Mouse (Mus musculus) kidney, embryonic 15.5 days (tissue): ENCODE data around the gene Zbtb26. TPM values are rescaled to one million over a fixed set of nuclear protein-coding genes. Genes with fewer than 3 reads are reported as not detected.

Source experiments
- ATAC-seq: fragments of 200-750 bp; cut with Nextera tagmentation; replicated peaks from 2 replicates; pipeline ENCODE4 v1.8.0; 2017; ENCODE audit warnings: moderate TSS enrichment; ENCODE audit not compliant: low FRiP score
- H3K27ac ChIP-seq: fragments of 300-500 bp; sonication (generic); 2 replicates; pipeline ENCODE4 v1.5.1; 2015; ENCODE audit warnings: mild to moderate bottlenecking, inconsistent platforms
- H3K27me3 ChIP-seq: fragments of 300-500 bp; sonication (generic); 2 replicates; pipeline ENCODE4 v1.6.1; 2015; ENCODE audit warnings: inconsistent platforms
- H3K36me3 ChIP-seq: fragments of 300-500 bp; sonication (generic); 2 replicates; pipeline ENCODE4 v1.6.1; 2015; ENCODE audit warnings: inconsistent platforms
- H3K4me1 ChIP-seq: fragments of 300-500 bp; sonication (generic); 2 replicates; pipeline ENCODE4 v1.6.1; 2015; ENCODE audit warnings: inconsistent platforms
- H3K4me2 ChIP-seq: fragments of 300-500 bp; sonication (generic); 2 replicates; pipeline ENCODE4 v1.6.1; 2015; ENCODE audit warnings: moderate library complexity, mild to moderate bottlenecking, inconsistent platforms
- H3K4me3 ChIP-seq: fragments of 300-500 bp; sonication (generic); replicated peaks from 2 replicates; pipeline ENCODE4 v1.5.1; 2015; ENCODE audit warnings: mild to moderate bottlenecking, inconsistent platforms
- H3K9ac ChIP-seq: fragments of 300-500 bp; sonication (generic); 2 replicates; pipeline ENCODE4 v1.6.1; 2015; ENCODE audit warnings: mild to moderate bottlenecking, inconsistent platforms
- H3K9me3 ChIP-seq: fragments of 300-500 bp; sonication (generic); replicated peaks from 2 replicates; pipeline ENCODE4 v1.6.1; 2016; ENCODE audit warnings: inconsistent platforms
- whole genome bisulfite sequencing: fragments of 180-500 bp; shearing (Covaris S2); methylation state at CpG from one replicate; pipeline ENCODE4 v1.1.7; 2015; ENCODE audit warnings: mixed read lengths; 5-methylcytosine and 5-hydroxymethylcytosine counted together
- polyA plus RNA-seq: library from polyadenylated mRNA; unstranded; fragments of >200 nt; fragmentation: Nextera tagmentation; extraction: Ambion mirVana; gene quantifications from 2 replicates; pipeline ENCODE4 v1.2.1, GENCODE M21; 2015

Zbtb26 gene
- polyA plus RNA-seq, 1 experiment from 2014 or later = 9.1 TPM

DNA sequence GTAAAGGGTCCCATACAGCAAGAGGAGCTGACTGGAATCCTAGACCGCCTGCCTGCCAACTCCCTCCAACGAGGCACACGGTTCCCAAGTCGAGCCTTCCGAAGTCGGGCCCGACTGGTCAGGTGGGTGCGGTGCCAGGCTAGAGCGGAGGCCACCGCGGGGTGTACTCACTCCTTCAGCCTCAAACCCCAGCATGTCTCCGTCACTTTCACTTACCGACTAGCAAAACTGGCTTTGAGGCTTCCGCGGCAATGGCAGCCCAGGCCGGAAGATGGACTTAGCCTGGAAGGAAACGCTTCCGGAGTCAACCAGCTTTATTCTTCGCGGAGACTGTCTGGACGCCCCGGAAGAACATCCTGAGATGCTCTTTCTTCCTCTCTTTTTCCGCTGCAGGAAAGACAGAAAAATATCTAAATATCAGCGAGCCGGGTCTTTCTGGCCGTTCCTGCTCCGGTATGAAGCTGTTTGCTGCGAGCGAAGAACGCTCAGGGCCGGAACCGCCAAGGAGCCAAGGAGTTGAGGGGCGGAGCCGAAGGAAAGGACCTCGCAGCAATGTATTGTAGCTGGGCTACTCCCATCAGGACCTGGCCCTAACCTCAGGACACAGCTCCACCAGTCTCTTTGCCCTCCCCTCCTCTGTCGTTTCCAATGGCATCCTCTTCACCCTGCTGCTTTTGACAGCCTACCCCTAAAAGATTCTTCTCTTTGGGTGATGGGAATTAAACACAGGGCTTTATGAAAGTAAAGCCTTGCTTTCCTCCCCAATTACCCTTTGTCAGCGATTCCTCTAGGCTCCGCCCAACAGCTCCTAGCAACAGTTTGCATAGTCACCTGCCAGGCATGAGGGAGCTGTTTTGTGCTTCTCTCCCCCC lies 12.1 kb downstream of the Zbtb26 start:
- Histone ChIP-seq H3K9ac (peak overlapping the region; percentile 72), H3K27me3 (no peaks in the 10 kb centered on the region), H3K4me1 (peaks cover 9% of the 10 kb centered on the region), H3K4me2 (peak overlapping the region; percentile 71), H3K9me3 (no peaks in the 10 kb centered on the region), H3K27ac (peak overlapping the region; percentile 95), H3K36me3 (peaks cover 20% of the 10 kb centered on the region), H3K4me3 (peak overlapping the region; percentile 72)
- peak; percentile 97 for ATAC-seq
- under 1% methylated on average over 38 of the region's 38 CpGs for WGBS

DNA sequence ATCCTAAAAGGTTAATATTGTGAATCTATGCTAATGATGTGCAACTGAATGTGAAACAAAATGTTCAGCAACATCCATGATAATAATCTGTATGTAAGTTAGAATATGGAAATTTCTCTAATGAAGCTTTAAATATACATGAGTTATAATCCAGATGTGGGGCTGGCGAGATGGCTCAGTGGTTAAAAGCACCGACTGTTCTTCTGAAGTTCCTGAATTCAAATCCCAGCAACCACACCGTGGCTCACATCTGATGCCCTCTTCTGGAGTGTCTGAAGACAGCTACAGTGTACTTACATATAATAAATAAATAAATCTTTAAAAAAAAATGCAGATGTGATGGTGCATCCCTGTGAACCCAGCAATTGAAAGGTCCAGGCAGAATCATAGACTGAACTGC lies 19.3 kb downstream of the Zbtb26 start:
- no peak overlapping the region for H3K4me2 ChIP-seq
- no peak overlapping the region for H3K9ac ChIP-seq
- WGBS = 63% methylated on average over 3 of the region's 3 CpGs
- H3K9me3 ChIP-seq = no peaks in the 10 kb centered on the region
- ATAC-seq = no peak
- no peaks in the 10 kb centered on the region for H3K27me3 ChIP-seq
- no peak overlapping the region for H3K4me3 ChIP-seq
- H3K4me1 ChIP-seq = 0 out of 2 replicates have a peak, but pooled peaks cover 2% of the 10 kb centered on the region
- peaks cover 10% of the 10 kb centered on the region for H3K36me3 ChIP-seq
- H3K27ac ChIP-seq = no peak overlapping the region

DNA sequence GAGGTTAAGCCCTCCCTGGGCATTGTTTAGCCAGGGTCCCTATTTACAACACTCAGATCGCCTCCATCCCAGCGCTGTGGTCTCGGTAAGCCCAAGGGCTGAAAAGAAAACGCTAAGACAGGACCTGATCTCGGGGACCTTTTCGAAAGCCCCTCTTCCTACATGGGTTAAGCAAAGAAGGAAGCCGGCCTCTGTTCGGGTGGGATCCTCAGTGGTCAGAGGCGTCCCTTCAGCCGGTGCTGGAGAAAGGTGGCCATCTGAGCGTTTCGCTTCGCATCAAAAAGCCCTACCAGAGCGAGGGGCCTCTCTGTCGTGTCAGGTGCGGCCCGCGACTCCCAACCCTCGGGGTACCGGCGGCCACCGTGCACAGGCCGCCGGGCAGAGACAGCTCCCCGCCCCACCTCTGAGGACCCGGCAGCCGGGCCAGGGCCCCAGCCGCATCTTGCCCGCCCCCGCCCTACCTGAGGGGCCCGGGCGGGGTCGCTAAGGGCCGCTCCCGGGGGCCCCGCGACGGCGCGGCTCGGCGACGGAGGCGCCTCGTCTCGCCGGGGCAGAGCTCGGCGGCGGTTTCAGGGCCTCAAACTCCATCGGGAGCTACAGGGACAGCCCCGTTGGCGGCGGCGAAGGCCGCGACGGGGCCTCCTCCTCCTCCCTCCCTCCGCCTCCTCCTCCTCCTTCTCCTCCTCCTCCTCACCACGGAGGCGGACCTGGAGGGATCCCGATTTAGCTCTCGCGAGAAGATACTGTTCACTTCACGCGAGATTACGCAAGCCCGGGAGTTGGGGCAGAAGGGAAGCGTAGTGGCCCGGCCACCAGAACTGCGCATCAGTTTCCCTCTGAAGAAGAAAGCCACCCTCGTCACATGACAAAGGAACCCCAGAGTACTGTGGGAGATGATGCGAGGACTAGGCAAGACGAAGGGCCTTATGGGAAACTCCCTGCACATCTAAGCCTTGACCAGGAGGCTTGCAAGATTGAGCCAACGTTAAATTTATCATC lies 20.3 kb downstream of the Zbtb26 start, which contains the start of gene Rc3h2:
Gene Rc3h2 (minus strand): TSS at position 598 of the 999 bp plus-strand sequence.
- WGBS = under 1% methylated on average over 68 of the region's 75 CpGs
- peak within 1 kb of the TSS; percentile 69 for H3K4me2 ChIP-seq
- H3K27ac ChIP-seq = peak within 1 kb of the TSS; percentile 97
- 0 out of 2 replicates have a peak, but pooled peaks cover 2% of the 10 kb centered on the region for H3K4me1 ChIP-seq
- H3K9me3 ChIP-seq = no peaks in the 10 kb centered on the region
- peaks cover 4% of the 10 kb centered on the region for H3K36me3 ChIP-seq
- ATAC-seq = peak; percentile 99
- peak within 1 kb of the TSS; percentile 99 for H3K9ac ChIP-seq
- no peaks in the 10 kb centered on the region for H3K27me3 ChIP-seq
- peak within 1 kb of the TSS; percentile 99 for H3K4me3 ChIP-seq

DNA sequence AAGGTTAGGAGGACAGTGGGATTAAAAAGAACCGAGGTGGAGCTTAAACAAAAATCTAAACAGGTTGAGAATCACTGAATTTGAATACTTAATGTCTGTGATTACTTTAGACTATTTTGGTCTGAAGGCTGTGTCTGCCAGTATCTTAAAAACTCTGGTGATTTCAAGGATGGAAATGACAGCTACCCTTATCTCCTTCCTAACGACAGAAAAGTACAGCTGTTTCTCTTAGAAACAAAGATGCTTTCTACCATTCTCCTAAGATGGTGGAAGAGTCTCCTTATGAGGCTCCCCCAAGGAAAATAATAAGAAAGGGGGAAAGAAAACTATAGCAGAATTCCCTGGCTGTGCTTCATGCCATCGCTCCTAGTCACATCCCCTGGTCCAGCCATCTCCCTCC lies 21.0 kb downstream of the Zbtb26 start:
- peak overlapping the region; percentile 99 for H3K4me3 ChIP-seq
- H3K27ac ChIP-seq = peak overlapping the region; percentile 97
- WGBS = 5% methylated on average over 3 of the region's 3 CpGs

DNA sequence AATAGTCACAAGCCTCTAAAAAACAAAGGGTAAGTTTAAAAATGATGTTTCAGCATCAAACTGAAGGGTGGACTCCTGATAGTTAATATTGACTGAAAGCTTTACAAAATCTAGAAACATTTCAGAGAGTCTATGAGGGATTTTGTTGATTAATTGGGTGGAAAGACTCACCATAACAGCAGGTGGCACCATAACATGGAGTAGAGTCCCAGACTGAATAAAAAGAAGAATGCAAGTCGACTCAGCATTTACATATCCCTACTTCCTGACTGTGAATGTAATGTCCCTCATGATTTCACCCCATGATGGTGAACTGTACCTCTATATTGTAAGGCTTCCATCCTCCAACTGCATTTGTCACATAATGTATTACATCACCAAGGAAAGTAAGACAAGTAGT lies 47.4 kb downstream of the Zbtb26 start:
- 53% methylated on average over 1 of the region's 1 CpGs for WGBS
- Histone ChIP-seq H3K4me3 (no peak overlapping the region), H3K36me3 (peaks cover 58% of the 10 kb centered on the region), H3K4me2 (no peak overlapping the region), H3K9me3 (no peaks in the 10 kb centered on the region), H3K27me3 (no peaks in the 10 kb centered on the region), H3K27ac (no peak overlapping the region), H3K9ac (no peak overlapping the region), H3K4me1 (no peaks in the 10 kb centered on the region)
- no peak for ATAC-seq

More for the DNA sequence above, 21.0 kb downstream of the Zbtb26 start:
- H3K4me1 ChIP-seq = 0 out of 2 replicates have a peak, but pooled peaks cover 2% of the 10 kb centered on the region
- H3K27me3 ChIP-seq = no peaks in the 10 kb centered on the region
- peaks cover 3% of the 10 kb centered on the region; the same call in 1 of the 2 replicates for H3K36me3 ChIP-seq
- H3K9me3 ChIP-seq = no peaks in the 10 kb centered on the region
- H3K4me2 ChIP-seq = peak overlapping the region; percentile 69
- H3K9ac ChIP-seq = peak overlapping the region; percentile 99
- no peak for ATAC-seq

DNA sequence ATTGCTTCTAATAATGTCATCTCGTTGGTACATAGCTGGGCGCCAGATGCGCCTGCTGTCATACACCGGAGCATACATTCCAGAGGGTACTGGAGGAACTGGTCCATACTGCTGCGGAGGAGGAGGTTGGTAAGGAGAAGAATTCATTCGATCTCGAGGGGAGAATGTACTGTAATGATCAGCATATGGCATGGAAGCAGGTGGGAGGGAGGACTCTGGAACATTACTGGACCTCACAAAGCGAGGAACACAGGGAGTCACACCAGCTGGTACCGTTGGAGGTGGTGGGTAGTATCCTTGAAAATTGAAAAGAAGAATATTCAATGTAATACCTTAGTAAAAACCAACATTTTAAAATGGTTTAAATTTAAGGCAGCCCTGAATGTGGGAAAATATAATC lies 60.0 kb downstream of the Zbtb26 start:
- WGBS = 95% methylated on average over 9 of the region's 9 CpGs
- no peak overlapping the region for H3K4me2 ChIP-seq
- no peak overlapping the region for H3K27ac ChIP-seq
- peaks cover 62% of the 10 kb centered on the region for H3K36me3 ChIP-seq
- no peak overlapping the region for H3K4me3 ChIP-seq
- H3K27me3 ChIP-seq = no peaks in the 10 kb centered on the region
- ATAC-seq = no peak
- H3K9me3 ChIP-seq = no peaks in the 10 kb centered on the region
- H3K4me1 ChIP-seq = no peaks in the 10 kb centered on the region
- H3K9ac ChIP-seq = no peak overlapping the region

Other genes starting within 250 kb of the Zbtb26 start
- not detected in 2 replicates for gene Olfr366, start 231.6 kb downstream of the Zbtb26 start, polyA plus RNA-seq
- gene Olfr368, start 116.6 kb downstream of the Zbtb26 start, polyA plus RNA-seq = not detected in 2 replicates
- 46.2 and 51.6 TPM in 2 replicates for gene Pdcl, start 83.8 kb downstream of the Zbtb26 start, polyA plus RNA-seq
- 14.2 and 15.6 TPM in 2 replicates for gene Rc3h2, start 20.2 kb downstream of the Zbtb26 start, polyA plus RNA-seq
- 8.3 and 9.5 TPM in 2 replicates for gene Zbtb6, start within 50 bp of the Zbtb26 start, polyA plus RNA-seq
- 41.5 and 45.8 TPM in 2 replicates for gene Rabgap1, start 144 bp upstream of the Zbtb26 start, polyA plus RNA-seq
- gene Gpr21, start 73.2 kb upstream of the Zbtb26 start, polyA plus RNA-seq = 1.4 and 1.7 TPM in 2 replicates